Mouse (Mus musculus) urinary bladder, adult 2 months (tissue): ENCODE measurements around the gene Rnf220. TPM values are rescaled to one million over a fixed set of nuclear protein-coding genes. Genes with fewer than 3 reads are reported as not detected.

Source experiments
- DNase-seq: peaks from one replicate; pipeline ENCODE4 v3.0.0; 2022; ENCODE audit warnings: low spot score
- polyA plus RNA-seq: library from polyadenylated mRNA; depleted of rRNA; stranded (reverse); fragments of >200 nt; gene quantifications from 2 replicates; pipeline ENCODE4 v1.2.3, GENCODE M21; 2012

The Rnf220 gene
- polyA plus RNA-seq, 1 experiment, result 66.2 TPM

GRCm38 (mm10) chr4:117436995-117437660 lies 59.7 kb downstream of the Rnf220 start:
- DNase-seq, result no peak

- no peak for DNase-seq
Measured at GRCm38 (mm10) chr4:117434336-117434735, 62.5 kb downstream of the Rnf220 start.

- no peak for DNase-seq
Measured at GRCm38 (mm10) chr4:117429604-117430003, 67.2 kb downstream of the Rnf220 start.

GRCm38 (mm10) chr4:117427540-117427939 lies 69.3 kb downstream of the Rnf220 start:
- no peak for DNase-seq

GRCm38 (mm10) chr4:117421077-117421476 lies 75.8 kb downstream of the Rnf220 start:
- no peak for DNase-seq

GRCm38 (mm10) chr4:117416827-117417226 lies 80.0 kb downstream of the Rnf220 start:
- no peak for DNase-seq

GRCm38 (mm10) chr4:117410049-117410410 lies 86.8 kb downstream of the Rnf220 start:
- DNase-seq, result no peak

- DNase-seq, result no peak
Measured at GRCm38 (mm10) chr4:117409144-117410048, 87.5 kb downstream of the Rnf220 start.

GRCm38 (mm10) chr4:117407945-117408344 lies 88.9 kb downstream of the Rnf220 start:
- DNase-seq, result no peak

- no peak for DNase-seq
Measured at GRCm38 (mm10) chr4:117405999-117406398, 90.9 kb downstream of the Rnf220 start.

GRCm38 (mm10) chr4:117405211-117405610 lies 91.6 kb downstream of the Rnf220 start:
- no peak for DNase-seq

GRCm38 (mm10) chr4:117403411-117403810 lies 93.4 kb downstream of the Rnf220 start:
- no peak for DNase-seq

- DNase-seq, result no peak
Measured at GRCm38 (mm10) chr4:117397128-117397527, 99.7 kb downstream of the Rnf220 start.

GRCm38 (mm10) chr4:117393027-117393426 lies 103.8 kb downstream of the Rnf220 start:
- no peak for DNase-seq

GRCm38 (mm10) chr4:117392391-117392790 lies 104.5 kb downstream of the Rnf220 start:
- DNase-seq, result no peak

- DNase-seq, result no peak
Measured at GRCm38 (mm10) chr4:117391966-117392365, 104.9 kb downstream of the Rnf220 start.

GRCm38 (mm10) chr4:117390850-117391795 lies 105.7 kb downstream of the Rnf220 start:
- no peak for DNase-seq

GRCm38 (mm10) chr4:117389264-117390054 lies 107.4 kb downstream of the Rnf220 start:
- no peak for DNase-seq

GRCm38 (mm10) chr4:117385247-117385646 lies 111.6 kb downstream of the Rnf220 start:
- DNase-seq, result no peak

GRCm38 (mm10) chr4:117381846-117382245 lies 115.0 kb downstream of the Rnf220 start:
- no peak for DNase-seq

- no peak for DNase-seq
Measured at GRCm38 (mm10) chr4:117380558-117380935, 116.3 kb downstream of the Rnf220 start.
